Mouse (Mus musculus) liver, adult 2 months (tissue): ENCODE data around the gene Pde4d.

Experiments
- CTCF ChIP-seq: fragments of 200-500 bp; IDR thresholded peaks from 2 replicates; pipeline ENCODE4 v1.5.1; 2011; ENCODE audit warnings: low read depth, low read length, control low read depth
- POLR2A ChIP-seq: fragments of 200-500 bp; IDR thresholded peaks from 2 replicates; pipeline ENCODE4 v1.6.1; 2011; ENCODE audit warnings: low read length, control low read depth; ENCODE audit not compliant: insufficient read depth; ENCODE audit errors: extremely low read depth

DNA sequence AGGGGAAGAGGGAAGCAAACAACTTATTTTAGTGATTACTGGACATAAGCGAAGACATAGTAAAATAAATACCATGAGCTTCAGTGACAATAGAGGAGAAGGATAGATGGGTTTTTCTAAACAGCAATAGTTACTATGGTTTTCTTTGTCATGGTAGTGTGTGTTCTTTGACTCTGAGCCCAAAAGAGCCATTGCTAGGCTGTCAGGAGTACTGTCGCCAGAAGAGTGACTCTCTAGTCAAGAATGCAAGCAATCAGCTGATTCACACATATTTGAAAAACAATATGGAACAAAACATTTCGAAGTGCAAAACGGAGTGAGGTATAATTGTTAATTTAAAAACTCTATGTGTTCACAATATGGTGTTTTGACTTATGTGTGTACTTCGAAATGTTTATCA is 450.4 kb downstream of the Pde4d start:
- TF ChIP-seq CTCF: no peak
- no peak for TF ChIP-seq POLR2A
